Mouse (Mus musculus): ENCODE results near the gene Wdr53. TPM values are rescaled to one million over a fixed set of nuclear protein-coding genes. Genes with fewer than 3 reads are reported as not detected.
"Not testable (repeated sequence)": the region's sequence is repeated elsewhere in the genome, so short reads cannot be mapped to it uniquely, and the experiment has no call there.

Gene Wdr53
- polyA plus RNA-seq, 1 experiment from 2014 or later: 16.1 TPM

- ATAC-seq (peak; percentile 97), DNase-seq (ENCODE audit: low spot score) (peak; percentile 95)
- H3K27me3 ChIP-seq (replicated peaks; ENCODE audit: insufficient read depth, low read length): no peaks in the 10 kb centered on the region
- under 1% methylated on average over 62 of the region's 75 CpGs for WGBS
- H3K4me2 ChIP-seq (replicated peaks; ENCODE audit: low read depth, low read length): peak within 1 kb of the TSS; percentile 73
- H3K4me3 ChIP-seq (ENCODE audit: low read depth, low read length): peak within 1 kb of the TSS; percentile 87
- H3K4me1 ChIP-seq (ENCODE audit: insufficient read depth, low read depth, low read length): peaks cover 4% of the 10 kb centered on the region; the same call in 1 of the 2 replicates
- H3K9ac ChIP-seq (replicated peaks; ENCODE audit: low read depth): peak within 1 kb of the TSS; percentile 79
- no peaks in the 10 kb centered on the region for H3K9me3 ChIP-seq (ENCODE audit: low read length)
- no peaks in the 10 kb centered on the region for H3K36me3 ChIP-seq (ENCODE audit: insufficient read depth, low read length)
- TF ChIP-seq CTCF (IDR thresholded peaks at IDR 0.05): no peak
- no peak for TF ChIP-seq EP300 (IDR thresholded peaks at IDR 0.05)
- peak within 1 kb of the TSS; percentile 97 for H3K27ac ChIP-seq (ENCODE audit: low read length)
These were observed 30.6 kb downstream of the Wdr53 start, which contains the start of gene Rnf168 for GRCm38 (mm10) chr16:32277308-32278256. Rnf168 (plus strand) TSS chr16:32277459.

GRCm38 (mm10) chr16:32278396-32278795 lies 31.4 kb downstream of the Wdr53 start:
- Histone ChIP-seq H3K4me2 (replicated peaks; ENCODE audit: low read depth, low read length) (peak overlapping the region; percentile 73), H3K4me3 (ENCODE audit: low read depth, low read length) (peak overlapping the region; percentile 87), H3K4me1 (ENCODE audit: insufficient read depth, low read depth, low read length) (peaks cover 4% of the 10 kb centered on the region; the same call in 1 of the 2 replicates), H3K27ac (ENCODE audit: low read length) (peak overlapping the region; percentile 97), H3K27me3 (replicated peaks; ENCODE audit: insufficient read depth, low read length) (no peaks in the 10 kb centered on the region), H3K36me3 (ENCODE audit: insufficient read depth, low read length) (0 out of 2 replicates have a peak, but pooled peaks cover 5% of the 10 kb centered on the region), H3K9ac (replicated peaks; ENCODE audit: low read depth) (peak overlapping the region; percentile 79), H3K9me3 (ENCODE audit: low read length) (no peaks in the 10 kb centered on the region)
- TF ChIP-seq CTCF (IDR thresholded peaks at IDR 0.05): no peak
- TF ChIP-seq EP300 (IDR thresholded peaks at IDR 0.05): no peak
- ATAC-seq (no peak), DNase-seq (ENCODE audit: low spot score) (no peak)
- 32% methylated on average over 7 of the region's 7 CpGs for WGBS

- no peaks in the 10 kb centered on the region for H3K9me3 ChIP-seq (ENCODE audit: low read length)
- no peaks in the 10 kb centered on the region for H3K27me3 ChIP-seq (replicated peaks; ENCODE audit: insufficient read depth, low read length)
- no peak overlapping the region for H3K4me2 ChIP-seq (replicated peaks; ENCODE audit: low read depth, low read length)
- TF ChIP-seq EP300 (IDR thresholded peaks at IDR 0.05) (no peak), CTCF (IDR thresholded peaks at IDR 0.05) (no peak)
- ATAC-seq: no peak
- 94% methylated on average over 8 of the region's 8 CpGs for WGBS
- H3K4me1 ChIP-seq (ENCODE audit: insufficient read depth, low read depth, low read length): peaks cover 4% of the 10 kb centered on the region; the same call in 1 of the 2 replicates
- H3K4me3 ChIP-seq (ENCODE audit: low read depth, low read length): no peak overlapping the region
- no peak overlapping the region for H3K27ac ChIP-seq (ENCODE audit: low read length)
- DNase-seq (ENCODE audit: low spot score): no peak
- peaks cover 10% of the 10 kb centered on the region; the same call in 1 of the 2 replicates for H3K36me3 ChIP-seq (ENCODE audit: insufficient read depth, low read length)
- H3K9ac ChIP-seq (replicated peaks; ENCODE audit: low read depth): no peak overlapping the region
These were observed 33.2 kb downstream of the Wdr53 start for GRCm38 (mm10) chr16:32280211-32280610.

- Histone ChIP-seq H3K9ac (replicated peaks; ENCODE audit: low read depth) (no peak overlapping the region), H3K27ac (ENCODE audit: low read length) (no peak overlapping the region), H3K27me3 (replicated peaks; ENCODE audit: insufficient read depth, low read length) (no peaks in the 10 kb centered on the region), H3K4me2 (replicated peaks; ENCODE audit: low read depth, low read length) (no peak overlapping the region), H3K9me3 (ENCODE audit: low read length) (no peaks in the 10 kb centered on the region), H3K4me3 (ENCODE audit: low read depth, low read length) (no peak overlapping the region), H3K36me3 (ENCODE audit: insufficient read depth, low read length) (peaks cover 18% of the 10 kb centered on the region; the same call in 1 of the 2 replicates), H3K4me1 (ENCODE audit: insufficient read depth, low read depth, low read length) (peaks cover 4% of the 10 kb centered on the region; the same call in 1 of the 2 replicates)
- ATAC-seq (no peak), DNase-seq (ENCODE audit: low spot score) (no peak)
- no peak for TF ChIP-seq EP300 (IDR thresholded peaks at IDR 0.05)
- TF ChIP-seq CTCF (IDR thresholded peaks at IDR 0.05): 0 out of 2 replicates have a peak, but pooled peaks have one; percentile 1
These were observed 35.6 kb downstream of the Wdr53 start for GRCm38 (mm10) chr16:32282608-32283007.

GRCm38 (mm10) chr16:32291821-32292220 lies 44.8 kb downstream of the Wdr53 start:
- Histone ChIP-seq H3K4me3 (ENCODE audit: low read depth, low read length) (no peak overlapping the region), H3K27me3 (replicated peaks; ENCODE audit: insufficient read depth, low read length) (no peaks in the 10 kb centered on the region), H3K9me3 (ENCODE audit: low read length) (no peaks in the 10 kb centered on the region), H3K36me3 (ENCODE audit: insufficient read depth, low read length) (peaks cover 13% of the 10 kb centered on the region), H3K4me1 (ENCODE audit: insufficient read depth, low read depth, low read length) (no peaks in the 10 kb centered on the region), H3K27ac (ENCODE audit: low read length) (no peak overlapping the region), H3K9ac (replicated peaks; ENCODE audit: low read depth) (no peak overlapping the region), H3K4me2 (replicated peaks; ENCODE audit: low read depth, low read length) (no peak overlapping the region)
- DNase-seq (ENCODE audit: low spot score): no peak
- no peak for ATAC-seq
- TF ChIP-seq CTCF (IDR thresholded peaks at IDR 0.05): no peak
- no peak for TF ChIP-seq EP300 (IDR thresholded peaks at IDR 0.05)
- 95% methylated on average over 4 of the region's 4 CpGs for WGBS

- not testable (repeated sequence) for H3K9ac ChIP-seq (replicated peaks; ENCODE audit: low read depth); H3K4me2 ChIP-seq (replicated peaks; ENCODE audit: low read depth, low read length); H3K4me1 ChIP-seq (ENCODE audit: insufficient read depth, low read depth, low read length); DNase-seq (ENCODE audit: low spot score); H3K27me3 ChIP-seq (replicated peaks; ENCODE audit: insufficient read depth, low read length); ATAC-seq; H3K27ac ChIP-seq (ENCODE audit: low read length); H3K4me3 ChIP-seq (ENCODE audit: low read depth, low read length); H3K9me3 ChIP-seq (ENCODE audit: low read length)
- peaks cover 19% of the 10 kb centered on the region for H3K36me3 ChIP-seq (ENCODE audit: insufficient read depth, low read length)
- WGBS: 96% methylated on average over 4 of the region's 4 CpGs
These were observed 52.6 kb downstream of the Wdr53 start for GRCm38 (mm10) chr16:32299617-32300016.

All from lung, postnatal 0 days (tissue).